Mouse (Mus musculus) R1 (cell line): ENCODE data around the gene 2310007B03Rik.

Experiments
- DNase-seq: peaks from one replicate; pipeline ENCODE4 v3.0.0-alpha.2; 2018; ENCODE audit warnings: low read depth, low spot score

The 2310007B03Rik gene

GRCm38 (mm10) chr1:93160501-93161133, at the start of gene 2310007B03Rik:
TSS of gene 2310007B03Rik (minus strand) at chr1:93160948.
- no peak for DNase-seq

- no peak for DNase-seq
Measured at GRCm38 (mm10) chr1:93210213-93210641, 49.5 kb upstream of the 2310007B03Rik start.

- DNase-seq: no peak
Measured at GRCm38 (mm10) chr1:93207536-93208064, 46.9 kb upstream of the 2310007B03Rik start.

GRCm38 (mm10) chr1:93206277-93206970, 45.7 kb upstream of the 2310007B03Rik start:
- DNase-seq: peak; percentile 94

GRCm38 (mm10) chr1:93197916-93198315, 37.2 kb upstream of the 2310007B03Rik start:
- peak; percentile 91 for DNase-seq

GRCm38 (mm10) chr1:93197454-93197853, 36.7 kb upstream of the 2310007B03Rik start:
- DNase-seq: peak; percentile 95

GRCm38 (mm10) chr1:93194961-93195360, 34.2 kb upstream of the 2310007B03Rik start:
- peak; percentile 81 for DNase-seq

GRCm38 (mm10) chr1:93190726-93191305, 30.1 kb upstream of the 2310007B03Rik start:
- peak; percentile 51 for DNase-seq

- no peak for DNase-seq
Measured at GRCm38 (mm10) chr1:93184071-93184828, 23.5 kb upstream of the 2310007B03Rik start.

- DNase-seq: no peak
Measured at GRCm38 (mm10) chr1:93182281-93182680, 21.5 kb upstream of the 2310007B03Rik start.

GRCm38 (mm10) chr1:93176525-93177332, 16.0 kb upstream of the 2310007B03Rik start:
- peak; percentile 61 for DNase-seq

- no peak for DNase-seq
Measured at GRCm38 (mm10) chr1:93175849-93176248, 15.1 kb upstream of the 2310007B03Rik start.

GRCm38 (mm10) chr1:93174399-93174798, 13.7 kb upstream of the 2310007B03Rik start:
- peak; percentile 82 for DNase-seq

GRCm38 (mm10) chr1:93173665-93174064, 12.9 kb upstream of the 2310007B03Rik start:
- DNase-seq: no peak

- peak; percentile 42 for DNase-seq
Measured at GRCm38 (mm10) chr1:93168295-93168775, 7.6 kb upstream of the 2310007B03Rik start, which contains the start of gene Crocc2. TSS of gene Crocc2 (plus strand) at chr1:93168725.

- no peak for DNase-seq
Measured at GRCm38 (mm10) chr1:93166346-93167079, 5.8 kb upstream of the 2310007B03Rik start.

GRCm38 (mm10) chr1:93165447-93165846, 4.7 kb upstream of the 2310007B03Rik start:
- no peak for DNase-seq

GRCm38 (mm10) chr1:93162588-93162987, 1.8 kb upstream of the 2310007B03Rik start:
- DNase-seq: no peak

- no peak for DNase-seq
Measured at GRCm38 (mm10) chr1:93161921-93162320, 1.2 kb upstream of the 2310007B03Rik start.

- DNase-seq: no peak
Measured at GRCm38 (mm10) chr1:93161350-93161749, 602 bp upstream of the 2310007B03Rik start.
